Mouse (Mus musculus): ENCODE measurements around the gene Erv3.

Gene Erv3

DNA sequence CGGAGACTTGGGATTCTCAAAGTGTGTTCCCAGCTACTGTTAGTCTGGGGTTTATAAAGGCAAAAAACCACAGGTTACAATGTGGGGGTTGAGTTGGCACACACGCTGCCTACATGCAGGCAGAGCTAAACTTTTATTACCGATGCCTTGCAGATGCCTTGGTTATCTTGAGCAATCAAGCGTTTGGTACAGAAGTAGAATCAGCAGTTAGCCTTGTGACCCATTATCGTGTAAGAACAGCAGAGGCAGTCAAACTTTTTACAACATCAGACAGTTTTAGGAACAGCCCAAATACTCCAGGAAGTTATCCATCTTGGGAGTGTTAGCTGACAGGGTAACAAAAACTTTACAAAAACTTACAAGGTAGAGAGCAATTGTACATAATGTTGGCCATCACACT is at the start of gene Erv3:
TSS of gene Erv3 (minus strand) at position 27 of the 400 bp plus-strand sequence.
- DNase-seq, result no peak

DNA sequence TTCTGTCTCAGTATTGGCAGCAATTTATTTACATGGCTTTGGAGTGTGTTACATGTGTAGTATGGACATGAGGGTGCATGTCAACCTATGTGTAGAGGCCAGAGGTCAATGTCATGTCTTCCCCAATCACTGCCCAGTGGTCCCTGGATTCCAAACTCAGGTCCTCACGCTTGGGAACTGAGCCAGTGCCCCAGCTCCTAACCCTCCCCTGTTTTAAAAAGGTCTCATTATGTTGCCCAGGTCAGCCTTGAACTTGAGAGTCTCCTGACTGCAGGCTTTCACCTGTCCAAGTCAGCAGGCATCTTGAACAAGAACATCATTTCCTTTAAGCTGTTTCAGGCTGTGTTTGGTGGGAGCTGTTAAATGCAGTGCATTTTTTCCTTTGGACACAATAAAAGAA is 49.4 kb upstream of the Erv3 start:
- DNase-seq, result no peak

DNA sequence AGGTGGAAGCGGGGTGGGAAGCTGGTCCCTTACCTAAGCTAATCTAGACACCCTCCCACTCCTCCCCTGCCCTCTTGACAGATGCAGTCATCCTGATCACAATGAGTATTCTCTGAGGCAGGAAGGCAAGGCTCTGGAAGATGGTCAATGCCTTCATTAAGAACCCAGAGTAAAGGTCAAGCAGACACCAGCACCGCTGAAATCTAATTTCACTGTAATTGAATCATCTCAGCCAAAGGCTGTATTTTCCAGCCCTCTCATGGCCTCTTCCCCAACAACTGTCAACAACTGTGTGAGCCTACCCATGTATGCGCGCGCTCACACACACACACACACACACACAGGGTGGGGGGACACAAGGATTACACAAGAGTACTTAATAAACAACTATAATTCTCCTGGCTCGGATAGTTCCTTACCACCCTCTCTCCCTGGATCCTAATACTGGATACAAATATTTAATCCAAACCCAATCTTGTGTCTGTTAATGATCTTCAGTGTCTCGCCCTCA is 48.9 kb upstream of the Erv3 start:
- no peak for DNase-seq

DNA sequence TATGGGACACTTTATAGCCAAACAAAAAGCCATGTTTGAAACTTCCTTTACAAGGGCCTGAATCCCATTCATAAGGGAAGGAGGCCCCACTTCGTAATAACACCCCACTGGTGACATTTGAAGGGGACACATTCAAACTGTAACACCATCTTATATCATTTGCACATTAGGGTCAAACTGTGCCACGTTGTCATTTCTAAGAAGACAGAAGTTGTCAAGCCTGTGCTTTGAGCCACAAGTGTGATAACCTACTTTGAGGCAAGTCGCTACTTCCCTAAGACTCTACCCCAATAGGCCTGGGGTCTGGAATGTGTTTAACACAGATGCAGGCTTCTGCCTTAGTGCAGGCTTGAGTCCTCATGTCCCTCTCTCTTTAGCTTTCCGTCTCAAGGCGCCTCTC is 47.8 kb upstream of the Erv3 start:
- no peak for DNase-seq

DNA sequence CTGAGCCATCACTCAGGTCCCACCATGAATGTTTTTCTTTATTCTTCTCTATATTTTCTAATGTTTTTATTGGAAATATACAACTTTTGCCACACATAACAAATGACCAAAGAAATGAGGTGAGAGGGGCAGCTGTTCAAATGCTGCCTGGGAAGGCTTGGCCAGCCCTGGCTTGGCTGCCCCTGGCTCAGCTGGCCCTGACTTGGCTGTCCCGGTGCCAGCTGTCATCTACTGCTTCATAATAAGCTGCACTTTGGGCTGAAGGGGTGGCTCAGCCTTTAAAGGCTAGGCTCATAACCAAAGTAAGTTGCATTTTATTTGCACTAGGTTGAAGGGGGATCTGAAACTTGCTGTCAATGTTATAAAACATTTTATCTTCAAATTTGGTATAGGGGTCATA is 47.3 kb upstream of the Erv3 start:
- peak; percentile 40 for DNase-seq

DNA sequence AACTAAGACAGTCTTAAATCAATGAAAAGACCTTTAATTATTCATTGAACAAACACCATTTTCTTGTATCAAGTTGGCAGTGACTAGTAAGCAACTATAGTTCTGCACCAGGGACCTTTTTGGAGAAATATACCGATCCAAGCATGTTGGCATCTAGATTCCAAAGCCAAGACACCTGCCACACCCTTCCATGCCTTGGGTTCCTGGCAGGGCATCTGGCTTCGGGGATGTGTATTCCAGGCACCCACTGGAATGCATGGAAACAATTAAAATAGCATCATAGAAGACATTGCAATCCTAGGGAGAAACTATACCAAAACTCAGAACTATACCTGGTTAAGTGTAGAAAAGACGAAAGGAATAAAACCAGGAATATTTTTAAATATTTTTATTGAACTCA is 46.7 kb upstream of the Erv3 start:
- no peak for DNase-seq

DNA sequence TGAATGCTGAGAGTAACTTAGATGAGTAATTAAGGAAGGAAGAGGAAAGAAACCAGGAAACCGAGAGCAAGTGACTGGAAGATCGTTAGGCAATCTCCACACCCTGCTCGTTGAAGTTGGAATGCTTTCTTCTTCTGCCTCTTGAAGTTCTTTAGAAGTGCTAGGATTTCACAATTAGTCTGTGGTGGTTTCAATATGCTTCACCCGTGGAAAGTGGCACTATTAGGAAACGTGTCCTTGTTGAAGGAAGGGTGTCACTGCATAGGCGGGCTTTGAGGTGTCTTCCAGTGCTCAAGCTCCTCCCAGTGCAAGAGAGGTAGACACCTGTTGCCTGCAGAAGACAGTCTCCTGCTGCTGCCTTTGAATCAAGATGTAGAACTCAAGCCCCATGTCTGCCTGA is 46.2 kb upstream of the Erv3 start:
- DNase-seq, result peak; percentile 48

DNA sequence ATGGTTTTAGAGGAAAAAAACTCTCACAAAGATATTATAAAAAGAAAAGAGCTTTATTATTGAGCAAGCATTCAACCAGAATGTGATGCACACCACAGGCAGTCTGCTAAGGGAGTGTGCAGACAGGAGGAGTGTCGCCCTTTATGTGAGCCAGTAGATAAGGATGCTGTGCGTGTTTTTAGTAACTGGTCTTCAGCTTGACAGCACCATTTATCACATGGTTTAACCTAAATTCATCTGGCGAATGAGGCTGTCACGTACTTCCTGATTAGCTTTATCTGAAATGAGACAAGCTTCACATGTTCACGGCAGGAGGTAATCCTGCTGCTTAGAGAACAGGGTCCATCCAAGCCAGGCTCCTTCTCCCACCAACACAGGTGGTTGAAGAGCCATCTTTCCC is 45.5 kb upstream of the Erv3 start:
- DNase-seq, result no peak

DNA sequence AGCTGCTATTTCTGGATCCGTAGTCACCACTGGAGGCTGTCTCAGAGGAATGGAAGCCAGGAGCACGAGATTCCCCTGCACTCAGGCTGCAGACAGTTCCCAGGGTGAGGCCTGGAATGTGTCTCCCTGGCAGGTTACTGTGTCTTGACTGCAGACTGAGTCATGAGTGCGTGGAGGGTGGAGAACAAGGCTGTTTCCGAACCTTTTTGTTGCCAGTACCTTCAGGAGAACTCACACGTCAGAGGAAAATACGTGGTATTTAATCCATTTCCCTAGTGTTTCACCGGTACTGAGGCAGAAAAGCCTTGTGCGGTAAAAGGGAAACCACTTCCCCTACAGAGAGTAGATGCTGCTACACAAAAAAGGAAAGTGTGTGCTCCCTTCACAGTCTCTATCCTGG is 43.3 kb upstream of the Erv3 start:
- peak; percentile 46 for DNase-seq

DNA sequence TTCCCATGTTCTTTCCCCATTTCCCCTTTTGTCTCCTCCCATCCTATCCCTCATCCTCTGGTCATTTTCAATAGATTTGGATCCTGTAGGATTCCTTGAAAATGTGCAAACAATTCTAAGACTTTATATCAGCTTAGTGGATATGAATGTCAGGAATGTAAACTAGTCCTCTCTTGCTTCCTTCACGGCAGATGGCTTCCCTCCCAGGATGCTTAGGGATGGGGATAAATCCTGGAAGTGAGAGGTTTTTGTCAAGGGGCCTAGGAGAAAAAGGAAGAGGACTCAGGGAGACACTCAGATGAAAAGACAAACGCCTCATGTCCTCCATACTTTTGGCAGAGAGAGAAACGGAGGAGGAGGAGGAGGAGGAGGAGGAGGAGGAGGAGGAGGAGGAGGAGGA is 42.9 kb upstream of the Erv3 start:
- DNase-seq, result no peak

DNA sequence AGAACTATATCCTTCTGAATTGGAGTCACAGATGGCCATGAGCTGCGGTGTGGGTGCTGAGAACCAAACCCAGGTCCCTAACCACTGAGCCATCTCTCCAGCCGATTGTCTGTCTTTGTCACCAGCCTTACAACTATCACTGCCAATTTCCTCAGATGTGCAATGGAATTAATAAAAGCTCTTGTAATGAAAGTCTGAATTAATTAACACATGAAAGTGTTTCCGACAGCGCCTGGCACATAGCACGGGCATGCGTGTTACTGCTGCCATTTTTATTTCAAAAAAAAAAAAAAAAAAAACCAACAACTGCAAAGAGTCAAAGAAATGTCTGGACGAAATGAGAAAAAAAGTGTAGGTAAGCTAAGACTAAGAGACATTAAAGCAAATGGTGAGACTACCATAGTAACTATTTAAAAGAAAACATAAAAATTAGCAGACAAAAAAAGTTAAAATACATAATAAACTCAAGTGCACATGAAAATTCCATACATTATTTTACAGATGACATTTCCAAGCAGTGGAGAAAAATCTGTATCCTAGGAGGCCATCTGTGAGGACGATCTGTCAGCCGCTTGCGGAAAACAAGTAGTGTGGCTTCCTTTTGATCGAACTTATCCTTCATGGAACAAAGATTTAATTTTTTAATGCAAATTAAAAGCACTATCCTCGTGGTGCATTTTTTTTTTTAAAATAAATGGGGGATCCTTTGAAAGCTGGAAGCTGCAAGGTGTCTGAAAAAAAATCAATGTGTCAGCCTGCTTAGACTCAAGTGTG is 38.0 kb upstream of the Erv3 start:
- no peak for DNase-seq

DNA sequence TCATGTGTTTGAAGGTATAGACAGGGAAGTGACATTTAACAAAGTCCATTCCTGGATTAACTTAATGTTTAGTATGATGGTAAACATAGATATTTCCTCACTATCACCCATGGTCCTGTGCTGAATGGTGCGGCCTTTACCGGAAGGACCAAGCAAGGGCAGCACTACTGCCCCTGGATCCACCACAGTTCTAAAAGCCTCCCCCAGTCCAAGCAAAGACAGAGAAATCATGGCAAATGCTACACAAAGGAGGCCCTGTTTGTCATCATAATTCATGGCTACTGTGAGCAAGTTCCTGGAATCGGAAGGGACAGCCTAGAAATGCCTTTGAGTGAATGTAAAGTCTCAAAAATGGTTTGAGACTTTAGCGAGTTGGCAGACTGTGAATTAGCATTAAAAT is 36.5 kb upstream of the Erv3 start:
- DNase-seq, result no peak

DNA sequence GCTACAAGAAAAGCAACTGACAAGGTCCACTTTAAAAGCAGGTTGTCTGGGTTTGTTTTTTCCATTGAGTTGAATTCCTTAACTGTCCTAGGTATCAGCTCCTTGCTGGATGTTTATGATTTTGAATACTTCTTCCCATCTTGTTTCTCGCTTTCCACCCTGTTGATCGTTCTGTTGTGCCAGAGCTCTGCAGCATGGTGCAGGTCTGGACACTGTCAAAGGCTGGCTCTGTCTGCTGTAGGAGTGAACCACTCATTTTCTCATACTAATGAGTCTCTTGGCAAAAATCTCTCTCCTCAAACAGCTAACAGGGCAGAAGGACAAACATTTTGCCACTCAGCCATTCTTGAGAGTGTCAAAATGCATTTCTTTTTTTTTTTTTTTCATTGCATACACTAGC is 35.6 kb upstream of the Erv3 start:
- DNase-seq, result no peak

DNA sequence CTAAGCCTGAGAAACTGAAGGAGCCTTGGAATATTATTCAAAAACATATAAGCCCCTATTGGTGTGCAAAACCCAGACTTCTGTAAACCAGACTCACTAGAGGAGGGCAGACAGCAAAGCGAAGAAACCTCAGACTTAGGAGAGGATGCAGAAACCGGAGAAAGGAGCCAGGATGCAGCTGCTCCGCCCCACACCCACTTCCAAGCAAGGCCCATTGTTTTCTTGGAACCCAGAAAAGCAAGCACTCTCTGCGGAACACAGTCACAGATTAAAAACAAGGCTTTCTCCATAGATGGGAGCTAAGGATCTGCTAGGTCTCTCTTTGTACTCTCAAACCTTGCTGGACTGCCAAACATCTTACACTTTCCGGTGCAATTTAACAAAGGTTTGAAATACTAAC is 33.0 kb upstream of the Erv3 start:
- DNase-seq, result no peak

DNA sequence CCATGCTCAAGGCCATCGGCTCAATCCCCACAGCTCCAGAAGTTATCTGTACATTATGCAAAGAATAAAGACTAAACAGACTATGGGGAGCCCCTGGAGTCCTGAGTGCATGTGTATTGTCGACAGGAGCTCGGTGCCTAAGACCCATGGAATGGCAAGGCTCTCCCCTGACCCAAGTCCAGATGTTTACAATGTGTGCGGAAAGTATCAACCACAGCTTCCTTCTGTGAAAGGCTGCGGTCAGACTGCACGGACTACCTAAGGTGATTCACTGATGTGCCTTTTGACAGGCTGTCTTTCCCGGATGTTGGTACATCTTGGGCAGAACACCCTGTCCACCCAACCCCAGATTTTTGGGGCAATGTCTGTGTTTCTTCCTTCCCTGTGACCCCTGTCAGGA is 28.7 kb upstream of the Erv3 start:
- DNase-seq, result no peak

DNA sequence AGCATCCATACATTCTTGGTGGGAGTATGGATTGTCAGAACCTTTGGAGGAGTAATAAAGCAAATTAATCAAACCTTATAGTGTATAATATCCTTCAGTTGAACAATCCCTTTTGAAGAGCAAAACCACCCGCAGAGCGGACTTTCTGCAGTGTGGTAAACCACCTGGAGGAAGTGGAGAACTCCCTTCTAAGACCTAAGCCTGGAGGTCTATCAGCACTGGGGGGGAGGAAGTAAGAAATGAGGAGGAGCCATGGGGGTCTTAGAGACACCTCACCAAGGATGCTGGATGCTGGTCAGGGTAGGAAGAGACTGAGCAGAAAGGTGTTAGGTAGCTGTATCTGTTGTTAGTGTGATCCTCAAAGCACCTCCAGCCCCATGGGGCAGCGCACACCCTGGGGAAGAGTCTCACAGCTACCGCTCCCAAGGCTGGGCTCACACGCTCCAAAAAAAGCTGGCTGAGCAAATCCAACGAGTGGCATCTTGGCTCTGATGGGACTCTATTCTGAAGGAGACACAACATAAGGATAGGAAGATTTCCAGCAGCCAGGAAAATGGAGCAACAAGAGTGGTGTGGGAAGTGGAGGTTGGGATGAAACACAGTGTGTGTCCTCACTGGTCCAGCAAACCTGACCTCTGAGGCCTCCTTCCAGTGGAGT is 27.1 kb upstream of the Erv3 start:
- no peak for DNase-seq

DNA sequence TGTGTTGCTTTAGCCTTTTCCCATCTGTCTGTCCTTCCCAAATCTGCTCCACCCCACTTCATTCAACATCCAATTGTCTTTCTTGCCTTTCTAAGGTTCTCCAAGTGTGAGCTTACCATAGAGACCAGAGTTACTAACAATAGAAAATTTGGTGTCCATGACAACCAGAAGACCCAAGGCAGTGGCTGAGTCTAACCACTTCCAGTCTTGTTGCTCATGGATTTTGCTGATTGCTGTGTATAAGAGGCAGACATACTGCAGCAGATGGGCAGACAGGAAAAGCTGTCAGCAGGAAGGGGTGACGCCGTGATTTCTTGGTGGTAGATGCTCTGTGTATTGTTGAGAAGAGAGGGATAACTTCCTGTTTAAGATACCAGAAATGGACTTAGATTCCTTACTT is 23.6 kb upstream of the Erv3 start:
- no peak for DNase-seq

DNA sequence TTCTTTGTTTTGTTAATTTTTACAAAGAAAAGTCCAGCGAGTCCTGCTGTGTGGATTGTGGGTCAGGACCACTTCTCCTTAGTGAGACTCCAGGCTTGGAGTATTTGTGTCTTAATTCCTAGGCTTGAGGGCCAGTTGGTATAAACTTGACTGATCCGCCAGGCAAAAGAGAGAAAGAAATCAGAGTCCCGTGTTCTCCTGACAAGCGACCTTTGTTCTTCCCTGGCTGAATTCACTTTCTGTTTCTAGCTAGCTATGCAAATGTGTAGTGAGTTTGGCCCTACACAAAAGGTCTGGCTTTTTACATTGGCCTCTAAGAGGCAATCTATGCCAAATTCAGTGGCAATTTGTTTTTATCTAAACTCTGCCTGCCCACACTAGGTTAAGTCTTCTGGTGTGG is 22.2 kb upstream of the Erv3 start:
- DNase-seq, result no peak

DNA sequence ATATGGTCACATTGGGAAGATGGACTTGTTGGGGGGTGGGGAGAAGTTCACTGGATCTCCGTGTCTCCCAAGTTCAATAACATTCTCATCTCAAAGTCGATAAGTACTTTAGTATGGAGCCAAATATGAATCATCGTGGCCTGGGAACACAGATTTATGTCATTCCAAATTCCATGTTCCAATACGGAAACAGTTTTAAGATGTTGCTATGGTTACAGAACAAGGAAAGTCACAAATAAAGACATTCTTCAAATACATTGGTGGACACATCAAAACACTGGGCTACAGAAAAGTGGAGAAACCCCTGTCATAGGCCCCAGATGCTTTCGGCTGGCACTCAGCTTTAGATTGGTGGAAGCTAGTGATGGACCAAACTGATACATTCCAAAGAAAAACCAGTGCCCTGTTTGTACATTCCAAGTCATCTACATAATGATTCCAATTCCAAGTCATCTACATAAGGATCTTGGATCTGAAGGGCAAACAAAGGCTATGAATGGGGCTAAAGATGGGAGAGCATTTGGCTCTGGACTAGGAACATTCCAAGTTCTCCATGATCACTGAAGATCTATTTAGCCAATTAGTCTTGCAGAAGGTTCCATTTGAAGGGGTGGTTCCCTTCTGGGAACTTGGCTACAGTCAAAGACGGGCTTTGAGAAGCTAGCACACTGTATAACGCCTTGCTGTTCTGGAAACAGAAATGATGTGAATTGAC is 17.2 kb upstream of the Erv3 start:
- peak; percentile 22 for DNase-seq

DNA sequence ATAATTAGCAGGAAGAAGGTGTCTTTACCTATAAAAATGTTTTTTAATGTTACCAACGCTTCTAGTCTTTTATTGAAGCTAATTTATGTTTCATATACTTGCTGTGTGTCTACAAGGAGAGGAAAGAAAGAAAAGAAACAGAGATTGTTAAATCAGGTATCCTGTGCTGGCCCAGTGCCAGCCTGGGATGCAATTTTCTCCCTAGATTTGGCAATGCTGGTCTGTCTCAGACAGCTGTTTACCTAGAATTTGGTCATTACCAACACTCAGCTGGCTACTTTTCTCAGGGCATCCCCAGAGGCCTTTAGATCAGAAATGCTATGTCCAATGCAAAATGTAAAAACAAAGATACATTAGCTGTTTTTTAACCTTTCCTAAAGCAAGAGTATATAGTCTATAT is 13.8 kb upstream of the Erv3 start:
- DNase-seq, result no peak

DNA sequence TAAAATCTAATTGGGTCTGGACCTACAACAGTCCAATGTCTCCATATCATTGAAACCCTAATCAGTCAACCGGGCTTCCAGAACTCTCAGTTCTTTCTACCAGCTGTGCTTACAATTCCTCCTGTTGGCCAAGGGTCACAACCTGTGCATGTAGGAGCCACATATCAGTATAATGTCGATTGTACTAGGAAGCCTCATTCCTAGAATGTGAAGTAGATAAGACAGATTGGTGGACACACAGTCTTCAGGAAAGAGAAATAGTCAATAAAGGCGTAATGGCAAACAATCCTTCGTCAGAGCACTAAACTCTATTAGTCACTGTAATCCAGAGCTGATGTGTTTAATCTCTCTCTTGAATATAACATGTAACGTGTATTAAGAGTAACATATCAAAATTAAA is 9.4 kb upstream of the Erv3 start:
- DNase-seq, result no peak

DNA sequence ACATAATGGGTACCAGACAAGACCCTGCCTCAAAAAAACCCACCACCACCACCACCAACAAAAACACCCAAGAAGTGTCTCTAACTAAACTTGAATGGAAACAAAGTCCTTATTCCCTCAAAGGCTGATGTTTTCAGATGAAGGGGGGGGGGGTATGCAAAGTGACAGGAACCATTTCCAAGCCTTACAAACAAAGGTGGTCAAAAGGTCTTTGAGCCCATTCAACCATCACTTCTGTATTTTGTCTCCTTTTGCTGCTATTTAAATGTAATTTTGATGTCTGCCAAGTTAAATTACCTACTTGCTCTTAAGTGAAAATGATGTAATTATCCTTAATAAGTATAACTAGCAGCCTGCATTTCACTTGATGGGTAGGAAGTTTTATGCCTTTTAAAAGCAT is 7.1 kb upstream of the Erv3 start:
- no peak for DNase-seq

DNA sequence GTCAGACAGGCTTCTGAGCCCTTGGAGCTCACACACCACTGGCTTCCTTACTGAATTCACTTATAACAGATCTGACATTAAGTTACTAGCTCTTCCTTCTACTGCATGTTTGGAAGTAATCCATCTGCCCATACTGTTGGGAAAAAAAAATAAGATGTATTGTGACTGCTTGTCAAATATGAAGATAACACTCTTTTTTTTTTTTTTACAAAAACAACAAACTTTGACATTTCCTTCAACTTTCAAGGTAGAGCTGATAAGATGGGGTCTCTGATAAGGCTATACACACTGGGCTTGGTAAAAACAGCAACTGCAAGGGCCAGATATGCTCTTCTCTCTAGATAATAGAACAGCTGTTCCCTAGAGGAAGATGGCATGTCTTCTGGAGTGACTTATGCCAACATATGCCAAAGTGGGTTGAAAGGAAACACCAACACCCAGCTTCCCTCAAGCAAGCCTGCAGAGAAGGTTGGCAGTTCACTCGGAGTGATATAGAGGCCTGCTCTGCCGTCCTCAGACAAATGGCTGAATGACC is 4.8 kb upstream of the Erv3 start:
- no peak for DNase-seq

DNA sequence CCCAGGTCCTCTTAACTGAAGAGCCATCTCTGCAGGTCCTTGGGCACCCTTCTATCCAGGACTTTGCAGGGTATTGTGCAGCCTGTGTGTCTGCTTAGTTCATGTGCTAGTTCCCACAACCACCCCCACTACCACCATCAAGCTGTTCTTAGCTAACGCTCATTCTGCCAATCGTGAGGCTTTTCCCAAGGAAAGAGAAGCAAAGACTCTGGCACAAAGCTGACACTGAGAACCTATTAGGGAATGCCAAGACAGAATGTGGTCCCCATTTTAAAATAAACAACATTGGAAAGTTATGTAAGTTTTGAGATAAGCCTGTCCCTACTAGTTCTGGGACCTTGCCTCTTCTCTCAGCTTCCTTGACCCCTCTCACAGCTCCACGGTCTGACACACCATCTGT is 3.9 kb upstream of the Erv3 start:
- no peak for DNase-seq

Data from lung, postnatal 10 days (tissue).